Mouse (Mus musculus): ENCODE measurements around the gene Cog7.

The Cog7 gene

GRCm38 (mm10) chr7:121981307-121981871, at the start of gene Cog7:
Cog7 (minus strand) TSS chr7:121981711.
- in situ Hi-C loops (cut with MboI; ENCODE audit: unreplicated experiment in 2 of 2), result loop anchor here in 1 of 2 experiments (10.0 to 25.0 kb wide), 2 partner anchors 93 to 1144 kb away; partner anchors contain the start of gene Eef2k

- in situ Hi-C loops (cut with MboI; ENCODE audit: unreplicated experiment in 2 of 2), result no loop called here
Observed at GRCm38 (mm10) chr7:122022131-122022530, 40.6 kb upstream of the Cog7 start.

- in situ Hi-C loops (cut with MboI; ENCODE audit: unreplicated experiment in 2 of 2), result no loop called here
Observed at GRCm38 (mm10) chr7:122020667-122021354, 39.3 kb upstream of the Cog7 start, which contains the start of gene Gga2. Gga2 (minus strand) TSS chr7:122021222.

- in situ Hi-C loops (cut with MboI; ENCODE audit: unreplicated experiment in 2 of 2), result no loop called here
Observed at GRCm38 (mm10) chr7:122020273-122020666, 38.8 kb upstream of the Cog7 start.

- in situ Hi-C loops (cut with MboI; ENCODE audit: unreplicated experiment in 2 of 2), result no loop called here
Observed at GRCm38 (mm10) chr7:122018978-122019377, 37.5 kb upstream of the Cog7 start.

- in situ Hi-C loops (cut with MboI; ENCODE audit: unreplicated experiment in 2 of 2), result no loop called here
Observed at GRCm38 (mm10) chr7:122018247-122018646, 36.7 kb upstream of the Cog7 start.

GRCm38 (mm10) chr7:122015734-122016133, 34.2 kb upstream of the Cog7 start:
- in situ Hi-C loops (cut with MboI; ENCODE audit: unreplicated experiment in 2 of 2), result no loop called here

- in situ Hi-C loops (cut with MboI; ENCODE audit: unreplicated experiment in 2 of 2), result no loop called here
Observed at GRCm38 (mm10) chr7:122015105-122015504, 33.6 kb upstream of the Cog7 start.

- in situ Hi-C loops (cut with MboI; ENCODE audit: unreplicated experiment in 2 of 2), result no loop called here
Observed at GRCm38 (mm10) chr7:122012949-122013348, 31.4 kb upstream of the Cog7 start.

- in situ Hi-C loops (cut with MboI; ENCODE audit: unreplicated experiment in 2 of 2), result no loop called here
Observed at GRCm38 (mm10) chr7:122012370-122012769, 30.9 kb upstream of the Cog7 start.

- in situ Hi-C loops (cut with MboI; ENCODE audit: unreplicated experiment in 2 of 2), result no loop called here
Observed at GRCm38 (mm10) chr7:122000396-122000795, 18.9 kb upstream of the Cog7 start.

- in situ Hi-C loops (cut with MboI; ENCODE audit: unreplicated experiment in 2 of 2), result loop anchor here in 1 of 2 experiments (25.0 kb wide), 1 partner anchor 1159 kb away; the partner anchor contains the start of gene Eef2k
Observed at GRCm38 (mm10) chr7:121995961-121996360, 14.4 kb upstream of the Cog7 start.

GRCm38 (mm10) chr7:121975031-121975430, 6.5 kb downstream of the Cog7 start:
- in situ Hi-C loops (cut with MboI; ENCODE audit: unreplicated experiment in 2 of 2), result loop anchor here in 1 of 2 experiments (25.0 kb wide), 1 partner anchor 1138 kb away; the partner anchor contains the start of gene Eef2k

GRCm38 (mm10) chr7:121971698-121972097, 9.8 kb downstream of the Cog7 start:
- in situ Hi-C loops (cut with MboI; ENCODE audit: unreplicated experiment in 2 of 2), result no loop called here

GRCm38 (mm10) chr7:121970250-121970649, 11.3 kb downstream of the Cog7 start:
- in situ Hi-C loops (cut with MboI; ENCODE audit: unreplicated experiment in 2 of 2), result no loop called here

GRCm38 (mm10) chr7:121968816-121969215, 12.7 kb downstream of the Cog7 start:
- in situ Hi-C loops (cut with MboI; ENCODE audit: unreplicated experiment in 2 of 2), result loop anchor here in 1 of 2 experiments (10.0 kb wide), 2 partner anchors 704 to 804 kb away; no protein-coding TSS in a partner anchor

GRCm38 (mm10) chr7:121968242-121968641, 13.3 kb downstream of the Cog7 start:
- in situ Hi-C loops (cut with MboI; ENCODE audit: unreplicated experiment in 2 of 2), result loop anchor here in 1 of 2 experiments (10.0 kb wide), 2 partner anchors 703 to 803 kb away; no protein-coding TSS in a partner anchor

- in situ Hi-C loops (cut with MboI; ENCODE audit: unreplicated experiment in 2 of 2), result loop anchor here in 1 of 2 experiments (10.0 kb wide), 2 partner anchors 701 to 801 kb away; no protein-coding TSS in a partner anchor
Observed at GRCm38 (mm10) chr7:121966169-121966568, 15.3 kb downstream of the Cog7 start.

- in situ Hi-C loops (cut with MboI; ENCODE audit: unreplicated experiment in 2 of 2), result loop anchor here (5.0 to 10.0 kb wide), 5 partner anchors 67 to 799 kb away; partner anchors contain the start of gene Scnn1g (in 1 of the 2)
Observed at GRCm38 (mm10) chr7:121963883-121964398, 17.6 kb downstream of the Cog7 start.

GRCm38 (mm10) chr7:121962571-121962959, 18.9 kb downstream of the Cog7 start:
- in situ Hi-C loops (cut with MboI; ENCODE audit: unreplicated experiment in 2 of 2), result loop anchor here (5.0 to 10.0 kb wide), 5 partner anchors 65 to 798 kb away; partner anchors contain the start of gene Scnn1g (in 1 of the 2)

Data from v-Abl transformed pro-B cells (cell line).